Mouse (Mus musculus) adrenal gland, adult 18-20 months (tissue): ENCODE data around the gene Pqlc2. TPM values are rescaled to one million over a fixed set of nuclear protein-coding genes. Genes with fewer than 3 reads are reported as not detected.

Experiments used
- DNase-seq, 2 experiments: peaks; one replicate each; pipeline ENCODE4 v3.0.0; 2021 to 2022; ENCODE audit warnings: low spot score in 2 of 2
- long read RNA-seq, 2 experiments: library from polyadenylated mRNA; stranded (forward); transcript quantifications; one replicate each; pipeline ENCODE4 v2.0.0; 2021
- total RNA-seq, 2 experiments: library from RNA; stranded (reverse); gene quantifications; 1 replicate in 1 of 2; 2 replicates in 1 of 2; pipeline ENCODE4 v1.2.3; 2021

Gene Pqlc2
- total RNA-seq = 1 to 10 TPM; 8.8 to 9.2 TPM
- long read RNA-seq, experiment 1, transcript Pqlc2-201 (9 exons, 1,532 nt) = major isoform, 5 of 6 reads
- long read RNA-seq, experiment 1, partial matches to known transcripts = 0 of 6 reads
- long read RNA-seq, experiment 1, other reads (novel, unspliced or antisense) = 1 of 6 reads
- long read RNA-seq, experiment 2, transcript Pqlc2-201 (9 exons, 1,532 nt) = major isoform, 12 of 18 reads
- long read RNA-seq, experiment 2, partial matches to known transcripts = 2 of 18 reads
- long read RNA-seq, experiment 2, other reads (novel, unspliced or antisense) = 2 of 18 reads

- peak; percentile 99 to 100 for DNase-seq
Measured at GRCm38 (mm10) chr4:139310171-139310898, at the start of gene Pqlc2, which contains the start of gene Akr7a5. Gene Pqlc2, minus strand, starts transcription at chr4:139310708. Gene Akr7a5, plus strand, starts transcription at chr4:139310744.

- DNase-seq = no peak
Measured at GRCm38 (mm10) chr4:139357211-139357610, 46.7 kb upstream of the Pqlc2 start.

GRCm38 (mm10) chr4:139352832-139353231 is 42.3 kb upstream of the Pqlc2 start:
- DNase-seq = no peak

GRCm38 (mm10) chr4:139351931-139352711 is 41.6 kb upstream of the Pqlc2 start, which contains the start of the genes Mrto4, Emc1 and Ubr4:
Gene Mrto4, minus strand, starts transcription at chr4:139352576.
Gene Emc1, plus strand, starts transcription at chr4:139352587.
Gene Ubr4, plus strand, starts transcription at chr4:139352609.
- DNase-seq = peak; percentile 82

GRCm38 (mm10) chr4:139345416-139346019 is 35.0 kb upstream of the Pqlc2 start:
- no peak for DNase-seq

- peak; percentile 26 to 46 for DNase-seq
Measured at GRCm38 (mm10) chr4:139343718-139344117, 33.2 kb upstream of the Pqlc2 start.

- DNase-seq = peak; percentile 53 to 54
Measured at GRCm38 (mm10) chr4:139341556-139342233, 31.2 kb upstream of the Pqlc2 start.

GRCm38 (mm10) chr4:139340835-139341234 is 30.3 kb upstream of the Pqlc2 start:
- DNase-seq = no peak

- no peak for DNase-seq
Measured at GRCm38 (mm10) chr4:139338145-139338544, 27.6 kb upstream of the Pqlc2 start.

- DNase-seq = peak; percentile 79 to 85
Measured at GRCm38 (mm10) chr4:139336822-139337483, 26.4 kb upstream of the Pqlc2 start.

GRCm38 (mm10) chr4:139335507-139335906 is 25.0 kb upstream of the Pqlc2 start:
- DNase-seq = no peak

GRCm38 (mm10) chr4:139334631-139335295 is 24.3 kb upstream of the Pqlc2 start:
- DNase-seq = no peak

- DNase-seq = peak; percentile 67 to 70
Measured at GRCm38 (mm10) chr4:139330605-139331004, 20.1 kb upstream of the Pqlc2 start.

- DNase-seq = no peak
Measured at GRCm38 (mm10) chr4:139319740-139320139, 9.2 kb upstream of the Pqlc2 start.

- DNase-seq = no peak
Measured at GRCm38 (mm10) chr4:139318449-139318848, 7.9 kb upstream of the Pqlc2 start.

- DNase-seq = peak in 1 of 2 experiments; percentile 47
Measured at GRCm38 (mm10) chr4:139312632-139313031, 2.1 kb upstream of the Pqlc2 start.

- DNase-seq = no peak
Measured at GRCm38 (mm10) chr4:139311707-139312106, 1.2 kb upstream of the Pqlc2 start.

- DNase-seq = no peak
Measured at GRCm38 (mm10) chr4:139310899-139311701, 592 bp upstream of the Pqlc2 start.
